Mouse (Mus musculus) hindbrain, postnatal 0 days (tissue): ENCODE measurements at regions not wholly inside any gene's neighbourhood (a gene's known extent, or its start where the extent isn't known, plus 50 kb on each side); places are given as distances from the start of the nearest gene placed in this dataset.

Experiments used
- ATAC-seq: fragments of 200-750 bp; cut with Nextera tagmentation; 2 replicates; pipeline ENCODE4 v1.8.0; 2017; ENCODE audit warnings: mild to moderate bottlenecking, moderate TSS enrichment, moderate library complexity
- DNase-seq: peaks from one replicate; pipeline ENCODE4 v3.0.0-alpha.2; 2015; ENCODE audit warnings: low spot score
- H3K27ac ChIP-seq: fragments of 300-500 bp; sonication (generic); 2 replicates; pipeline ENCODE4 v1.5.1; 2014; ENCODE audit warnings: mild to moderate bottlenecking
- H3K27me3 ChIP-seq: fragments of 300-500 bp; sonication (generic); 2 replicates; pipeline ENCODE4 v1.6.1; 2014; ENCODE audit warnings: low read length, mixed read lengths; ENCODE audit not compliant: insufficient read depth
- H3K36me3 ChIP-seq: fragments of 300-500 bp; sonication (generic); 2 replicates; pipeline ENCODE4 v1.6.1; 2014; ENCODE audit warnings: low read length, mixed read lengths; ENCODE audit not compliant: insufficient read depth
- H3K4me1 ChIP-seq: fragments of 300-500 bp; sonication (generic); 2 replicates; pipeline ENCODE4 v1.6.1; 2014; ENCODE audit warnings: antibody characterized with exemption, low read length, mixed read lengths; ENCODE audit not compliant: insufficient read depth
- H3K4me2 ChIP-seq: fragments of 300-500 bp; sonication (generic); 2 replicates; pipeline ENCODE4 v1.6.1; 2014; ENCODE audit warnings: low read depth, mild to moderate bottlenecking, low read length, moderate library complexity, mixed read lengths
- H3K4me3 ChIP-seq: fragments of 300-500 bp; sonication (generic); 2 replicates; pipeline ENCODE4 v1.5.1; 2014; ENCODE audit warnings: low read length
- H3K9ac ChIP-seq: fragments of 300-500 bp; sonication (generic); replicated peaks from 2 replicates; pipeline ENCODE4 v1.6.1; 2014; ENCODE audit warnings: mild to moderate bottlenecking, low read length, moderate library complexity, mixed read lengths
- H3K9me3 ChIP-seq: fragments of 300-500 bp; sonication (generic); 2 replicates; pipeline ENCODE4 v1.6.1; 2016; ENCODE audit warnings: low read length, mixed read lengths
- CTCF ChIP-seq: IDR thresholded peaks from 2 replicates; pipeline ENCODE4 v1.5.1; 2016; ENCODE audit warnings: antibody characterized with exemption, control low read depth, low read depth
- WGBS: fragments of 180-500 bp; shearing (Covaris S2); extraction: QIAGEN DNeasy Blood & Tissue Kit; methylation state at CpG from one replicate; pipeline ENCODE4 v1.1.7; 2014; 5-methylcytosine and 5-hydroxymethylcytosine counted together

DNA sequence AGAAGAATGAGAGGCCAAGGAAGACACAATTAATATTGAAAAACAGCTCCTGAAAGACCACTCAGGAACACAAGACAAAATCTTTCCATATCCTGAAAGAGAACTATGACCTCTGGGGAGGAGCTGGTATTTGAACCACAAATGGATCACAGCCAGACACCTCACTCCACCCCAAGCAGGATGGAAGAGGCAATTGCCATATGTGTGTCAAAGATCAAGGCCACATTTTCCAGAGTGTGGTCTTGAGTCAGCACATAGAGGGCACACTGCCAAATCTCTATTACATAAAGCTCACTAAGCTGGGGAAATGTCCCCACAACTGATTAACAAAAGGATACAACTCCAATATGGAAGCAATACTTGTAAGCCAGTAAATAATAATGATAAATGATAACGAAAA lies 59.5 kb upstream of the Abcd3 start:
- Histone ChIP-seq H3K4me1 (no peaks in the 10 kb centered on the region), H3K27ac (no peak overlapping the region), H3K9me3 (no peaks in the 10 kb centered on the region), H3K4me2 (no peak overlapping the region), H3K9ac (no peak overlapping the region), H3K36me3 (no peaks in the 10 kb centered on the region), H3K27me3 (no peaks in the 10 kb centered on the region), H3K4me3 (no peak overlapping the region)
- WGBS, result 92% methylated on average over 1 of the region's 1 CpGs
- TF ChIP-seq CTCF, result no peak
- peak; percentile 8 for DNase-seq
- no peak for ATAC-seq

DNA sequence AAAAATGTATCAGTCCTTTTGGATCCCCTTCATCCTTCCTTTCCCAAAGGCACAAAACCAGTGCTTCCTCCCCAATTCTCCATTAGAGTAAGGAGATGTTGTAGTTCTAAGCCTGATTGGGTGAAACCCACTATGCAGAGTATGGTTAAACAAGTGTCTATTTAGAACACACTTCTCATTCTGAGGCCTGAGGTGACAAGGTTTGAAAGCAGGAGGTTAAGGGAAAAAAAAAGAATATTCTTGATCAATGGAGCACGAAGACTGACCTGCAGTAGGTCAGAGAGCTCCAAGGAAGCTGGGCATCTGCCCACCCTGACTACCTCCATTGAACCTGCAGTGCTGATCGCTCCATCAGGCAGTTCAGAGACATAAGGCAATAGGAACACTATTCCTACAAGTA lies 58.5 kb upstream of the Abcd3 start:
- Histone ChIP-seq H3K4me2 (no peak overlapping the region), H3K9ac (no peak overlapping the region), H3K27ac (no peak overlapping the region), H3K4me3 (no peak overlapping the region), H3K27me3 (no peaks in the 10 kb centered on the region), H3K36me3 (no peaks in the 10 kb centered on the region), H3K4me1 (no peaks in the 10 kb centered on the region), H3K9me3 (no peaks in the 10 kb centered on the region)
- TF ChIP-seq CTCF, result no peak
- 78% methylated on average over 2 of the region's 2 CpGs for WGBS
- no peak for ATAC-seq
- no peak for DNase-seq

DNA sequence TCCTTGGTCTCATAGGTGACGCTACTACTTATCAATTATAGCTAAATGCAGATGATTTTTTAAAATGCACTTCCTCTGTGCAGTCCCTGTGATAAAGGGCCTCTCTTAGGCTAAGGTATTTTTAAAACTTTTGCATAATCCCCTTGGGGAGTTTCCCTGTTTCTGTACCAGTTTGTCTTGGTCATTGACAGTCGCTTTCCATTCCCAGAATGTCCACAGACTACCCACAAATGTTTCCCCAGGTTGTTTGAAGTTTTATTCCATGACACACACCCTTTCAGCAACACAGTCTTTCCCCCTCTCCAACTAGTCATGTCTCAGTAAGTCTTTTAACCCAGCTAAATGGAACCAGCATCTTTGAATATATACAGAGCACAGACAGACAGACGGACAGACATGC lies 57.6 kb upstream of the Abcd3 start:
- Histone ChIP-seq H3K27ac (no peak overlapping the region), H3K4me1 (no peaks in the 10 kb centered on the region), H3K4me2 (no peak overlapping the region), H3K27me3 (no peaks in the 10 kb centered on the region), H3K9me3 (no peaks in the 10 kb centered on the region), H3K9ac (no peak overlapping the region), H3K4me3 (no peak overlapping the region), H3K36me3 (no peaks in the 10 kb centered on the region)
- WGBS, result 86% methylated on average over 3 of the region's 3 CpGs
- ATAC-seq (no peak), DNase-seq (no peak)
- TF ChIP-seq CTCF, result no peak

DNA sequence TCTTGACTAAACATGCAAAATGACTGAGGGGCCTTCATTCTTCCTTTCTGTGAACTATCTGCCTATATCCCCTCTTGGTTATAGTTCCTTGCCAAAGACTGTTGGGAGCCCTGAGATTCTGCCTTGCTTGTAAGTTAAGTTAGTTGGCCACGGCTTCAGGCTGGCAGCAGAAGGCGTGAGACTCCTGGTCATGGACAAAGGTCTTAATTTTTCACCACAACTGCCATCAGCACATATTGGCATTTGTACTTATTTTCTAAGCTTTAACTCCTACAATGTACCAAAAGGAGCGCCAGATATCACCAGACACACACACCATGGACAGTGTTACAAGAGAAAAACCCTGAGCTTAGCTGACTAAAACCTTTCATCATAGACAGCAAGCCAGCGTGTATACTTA lies 56.7 kb upstream of the Abcd3 start:
- H3K27me3 ChIP-seq, result no peaks in the 10 kb centered on the region
- no peak for TF ChIP-seq CTCF
- no peak for DNase-seq
- WGBS, result 71% methylated on average over 4 of the region's 4 CpGs
- H3K27ac ChIP-seq, result no peak overlapping the region
- H3K36me3 ChIP-seq, result no peaks in the 10 kb centered on the region
- H3K4me1 ChIP-seq, result no peaks in the 10 kb centered on the region
- H3K4me2 ChIP-seq, result no peak overlapping the region
- no peak for ATAC-seq
- no peak overlapping the region for H3K4me3 ChIP-seq
- H3K9me3 ChIP-seq, result no peaks in the 10 kb centered on the region
- no peak overlapping the region for H3K9ac ChIP-seq

DNA sequence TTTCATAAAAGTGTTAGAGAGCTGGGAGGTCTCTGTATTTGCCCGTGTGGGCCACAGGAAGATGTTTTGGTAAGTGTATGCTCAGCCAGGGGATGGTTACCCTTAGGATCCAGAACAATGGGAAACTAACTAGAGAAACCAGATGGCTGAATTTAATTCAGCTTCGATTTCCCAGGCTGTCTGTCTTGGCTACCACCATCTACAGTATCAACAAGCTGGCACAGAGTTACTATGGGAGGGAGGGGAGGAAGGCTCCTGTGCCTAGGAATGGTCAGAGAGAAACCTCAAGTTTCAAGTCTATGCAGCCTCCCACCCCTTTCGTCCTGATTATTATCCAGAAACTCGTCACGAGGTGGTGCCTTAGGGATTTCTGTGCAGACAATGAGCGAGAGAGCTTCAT lies 55.6 kb upstream of the Abcd3 start:
- 0 out of 2 replicates have a peak, but pooled peaks have one; percentile 38 for ATAC-seq
- no peak for TF ChIP-seq CTCF
- H3K9me3 ChIP-seq, result no peaks in the 10 kb centered on the region
- H3K36me3 ChIP-seq, result no peaks in the 10 kb centered on the region
- no peaks in the 10 kb centered on the region for H3K27me3 ChIP-seq
- no peaks in the 10 kb centered on the region for H3K4me1 ChIP-seq
- WGBS, result 48% methylated on average over 6 of the region's 6 CpGs
- no peak overlapping the region for H3K4me2 ChIP-seq
- no peak overlapping the region for H3K27ac ChIP-seq
- DNase-seq, result peak; percentile 13
- no peak overlapping the region for H3K9ac ChIP-seq
- H3K4me3 ChIP-seq, result no peak overlapping the region

DNA sequence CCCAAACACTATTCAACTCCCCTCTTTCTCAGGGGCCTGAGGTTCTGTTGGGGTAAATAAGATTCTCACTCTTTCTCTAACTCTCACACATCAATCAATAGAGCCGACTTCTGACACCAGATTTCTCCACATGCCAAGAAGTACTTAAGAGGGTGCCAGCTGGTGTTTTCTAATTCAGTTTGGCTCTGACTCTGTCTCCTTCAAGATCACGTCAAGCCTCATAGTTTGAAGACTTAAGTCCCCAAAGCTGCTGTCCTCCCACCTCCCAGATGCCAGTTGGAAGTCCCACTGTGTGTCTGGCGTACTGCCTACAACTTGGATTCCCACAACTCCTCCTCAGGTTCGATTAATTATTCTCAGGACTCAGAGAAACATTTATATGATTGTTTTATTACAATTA lies 54.6 kb upstream of the Abcd3 start:
- Histone ChIP-seq H3K36me3 (no peaks in the 10 kb centered on the region), H3K4me3 (no peak overlapping the region), H3K9me3 (no peaks in the 10 kb centered on the region), H3K27me3 (no peaks in the 10 kb centered on the region), H3K4me2 (no peak overlapping the region), H3K9ac (no peak overlapping the region), H3K27ac (no peak overlapping the region), H3K4me1 (no peaks in the 10 kb centered on the region)
- 36% methylated on average over 4 of the region's 4 CpGs for WGBS
- TF ChIP-seq CTCF, result no peak
- DNase-seq, result peak; percentile 38
- 0 out of 2 replicates have a peak, but pooled peaks have one; percentile 47 for ATAC-seq

DNA sequence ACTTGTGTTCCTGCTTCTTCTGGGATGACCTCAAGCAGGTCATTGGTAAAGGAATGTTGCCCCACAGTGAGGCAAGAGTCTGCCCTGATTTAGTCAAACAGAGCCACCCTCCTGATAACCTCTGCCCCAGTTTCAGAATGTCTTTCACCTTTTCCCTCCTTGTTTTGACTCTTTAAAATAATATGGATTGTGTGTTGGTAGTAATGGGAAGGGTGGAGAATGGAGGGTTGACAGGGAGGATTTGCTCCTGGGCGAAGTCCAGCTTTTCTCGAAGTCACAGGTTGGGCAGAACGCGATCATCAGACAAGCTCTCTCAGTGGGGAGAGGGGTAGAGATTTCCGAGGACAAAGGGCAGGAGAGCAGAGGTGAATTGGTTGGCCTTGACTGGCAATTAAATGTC lies 52.2 kb upstream of the Abcd3 start:
- Histone ChIP-seq H3K27me3 (no peaks in the 10 kb centered on the region), H3K4me1 (no peaks in the 10 kb centered on the region), H3K9ac (no peak overlapping the region), H3K36me3 (no peaks in the 10 kb centered on the region), H3K4me2 (no peak overlapping the region), H3K9me3 (no peaks in the 10 kb centered on the region), H3K27ac (no peak overlapping the region), H3K4me3 (no peak overlapping the region)
- WGBS, result 68% methylated on average over 5 of the region's 5 CpGs
- TF ChIP-seq CTCF, result no peak
- DNase-seq (no peak), ATAC-seq (no peak)
